Mouse (Mus musculus): Measurements from ENCODE around the gene Tfpi. TPM values are rescaled to one million over a fixed set of nuclear protein-coding genes. Genes with fewer than 3 reads are reported as not detected.

Tfpi gene
- polyA plus RNA-seq (2012; rRNA removed), result 4.6 TPM in 2 replicates

DNA sequence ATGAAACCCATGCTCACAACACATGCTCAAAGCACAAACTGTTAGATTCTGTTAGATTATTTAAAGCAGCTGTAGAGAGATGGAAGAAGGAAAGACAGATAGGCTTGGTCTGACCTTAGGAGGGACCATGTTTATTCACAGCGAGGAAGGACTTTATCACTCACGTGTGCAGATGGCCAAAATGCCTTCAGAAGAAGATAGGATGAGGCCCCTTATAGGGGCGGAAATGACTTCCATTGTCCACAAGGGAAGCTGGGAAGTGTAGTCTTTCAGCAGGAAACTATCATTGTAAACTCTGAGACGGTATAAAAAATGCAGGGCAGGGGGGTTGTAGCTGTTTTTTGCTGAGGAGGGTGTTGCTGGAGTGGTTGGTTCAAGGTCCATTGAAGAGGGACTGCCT lies at the start of gene Tfpi:
Gene Tfpi, minus strand, starts transcription at position 199 of the 400 bp plus-strand sequence.
- no peaks in the 10 kb centered on the region for H3K4me1 ChIP-seq (ENCODE audit: control insufficient read depth, insufficient read depth, low read length)
- no peak within 1 kb of the TSS for H3K27ac ChIP-seq (ENCODE audit: insufficient read depth, low read length)
- no peak within 1 kb of the TSS for H3K4me3 ChIP-seq (ENCODE audit: insufficient read depth, low read length)
- TF ChIP-seq POLR2A (IDR thresholded peaks at IDR 0.05; ENCODE audit: extremely low read depth, insufficient read depth, low read length) (no peak), CTCF (IDR thresholded peaks at IDR 0.05; ENCODE audit: extremely low read depth, insufficient read depth, low read length) (no peak)

DNA sequence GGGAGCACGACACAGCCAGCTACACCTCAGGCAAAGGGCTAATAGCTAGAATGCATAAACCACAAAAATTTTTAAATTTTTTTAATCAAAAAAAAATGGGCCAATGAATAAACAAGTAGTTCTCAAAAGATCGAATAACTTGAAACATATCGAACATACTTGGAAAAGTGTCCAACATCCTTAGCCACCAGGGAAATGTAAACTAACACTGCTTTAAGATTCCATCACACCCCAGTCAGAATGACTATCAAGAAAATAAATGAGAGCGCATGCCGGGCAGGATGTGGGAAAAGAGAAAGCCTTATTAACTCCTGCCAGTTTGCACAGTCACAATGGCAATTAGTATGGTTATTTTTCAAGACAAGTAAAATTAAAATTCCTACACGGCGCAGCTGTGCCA lies 49.6 kb upstream of the Tfpi start:
- no peak for TF ChIP-seq POLR2A (IDR thresholded peaks at IDR 0.05; ENCODE audit: extremely low read depth, insufficient read depth, low read length)
- TF ChIP-seq CTCF (IDR thresholded peaks at IDR 0.05; ENCODE audit: extremely low read depth, insufficient read depth, low read length), result no peak
- Histone ChIP-seq H3K27ac (ENCODE audit: insufficient read depth, low read length) (no peak overlapping the region), H3K4me1 (ENCODE audit: control insufficient read depth, insufficient read depth, low read length) (no peaks in the 10 kb centered on the region), H3K4me3 (ENCODE audit: insufficient read depth, low read length) (no peak overlapping the region)

DNA sequence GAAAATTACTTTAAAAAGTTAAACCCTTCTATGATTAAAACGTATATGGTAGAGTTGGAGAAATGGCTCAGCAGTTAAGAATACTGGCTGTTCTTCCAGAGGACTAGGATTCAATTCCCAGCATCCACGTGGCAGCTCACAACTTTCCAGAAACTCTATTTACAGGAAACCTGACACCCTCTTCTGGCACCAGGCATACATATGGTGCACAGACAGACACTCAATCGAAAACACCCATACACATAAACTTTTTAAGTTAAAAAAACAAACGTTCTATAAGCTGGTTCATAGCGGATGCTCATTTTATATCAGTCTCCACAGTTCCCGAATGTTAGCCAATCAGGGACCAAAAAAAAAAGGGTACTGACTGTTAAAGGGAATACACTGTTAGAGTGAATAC lies 49.2 kb upstream of the Tfpi start:
- Histone ChIP-seq H3K4me1 (ENCODE audit: control insufficient read depth, insufficient read depth, low read length) (no peaks in the 10 kb centered on the region), H3K27ac (ENCODE audit: insufficient read depth, low read length) (no peak overlapping the region), H3K4me3 (ENCODE audit: insufficient read depth, low read length) (no peak overlapping the region)
- TF ChIP-seq CTCF (IDR thresholded peaks at IDR 0.05; ENCODE audit: extremely low read depth, insufficient read depth, low read length) (no peak), POLR2A (IDR thresholded peaks at IDR 0.05; ENCODE audit: extremely low read depth, insufficient read depth, low read length) (no peak)

DNA sequence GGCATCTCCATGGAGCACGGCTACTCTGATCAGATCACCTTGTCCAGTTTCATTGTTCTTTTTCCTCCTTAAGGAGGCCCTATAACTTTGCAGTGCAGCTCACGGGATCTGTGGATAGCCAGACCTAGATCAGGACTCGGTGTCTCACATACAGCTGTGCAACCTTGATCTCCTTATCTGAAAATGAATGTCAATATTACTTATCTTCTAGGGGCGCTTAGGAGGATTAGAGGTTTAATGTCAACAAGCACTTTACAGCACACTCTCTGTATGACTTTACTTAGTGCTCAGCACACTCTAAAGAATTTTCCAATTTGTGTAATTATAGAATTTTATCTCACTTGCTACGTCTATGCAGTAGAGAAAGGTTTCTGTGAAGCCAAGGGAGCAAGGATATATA lies 48.5 kb upstream of the Tfpi start:
- no peak overlapping the region for H3K4me3 ChIP-seq (ENCODE audit: insufficient read depth, low read length)
- no peak for TF ChIP-seq CTCF (IDR thresholded peaks at IDR 0.05; ENCODE audit: extremely low read depth, insufficient read depth, low read length)
- TF ChIP-seq POLR2A (IDR thresholded peaks at IDR 0.05; ENCODE audit: extremely low read depth, insufficient read depth, low read length), result no peak
- H3K4me1 ChIP-seq (ENCODE audit: control insufficient read depth, insufficient read depth, low read length), result no peaks in the 10 kb centered on the region
- H3K27ac ChIP-seq (ENCODE audit: insufficient read depth, low read length), result no peak overlapping the region

DNA sequence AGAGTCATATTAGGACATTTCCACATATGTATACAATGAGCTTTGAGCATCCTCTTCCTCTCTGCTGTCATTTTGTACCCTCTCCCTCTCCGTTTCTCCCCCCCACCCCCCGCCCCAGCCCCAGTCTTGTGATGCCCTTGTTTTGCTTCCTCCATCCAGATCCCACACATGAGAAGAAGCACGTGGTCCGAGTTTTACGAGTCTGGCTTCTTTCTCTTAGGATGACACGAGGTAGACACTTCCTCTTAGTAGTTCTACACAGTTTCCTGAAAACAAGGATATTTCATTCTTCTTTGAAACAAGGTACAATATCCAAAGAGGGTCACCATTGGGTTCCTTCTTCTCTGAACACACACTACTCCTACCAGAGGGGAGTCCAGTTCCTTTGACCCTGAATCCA lies 47.4 kb upstream of the Tfpi start:
- Histone ChIP-seq H3K27ac (ENCODE audit: insufficient read depth, low read length) (no peak overlapping the region), H3K4me1 (ENCODE audit: control insufficient read depth, insufficient read depth, low read length) (no peaks in the 10 kb centered on the region), H3K4me3 (ENCODE audit: insufficient read depth, low read length) (no peak overlapping the region)
- no peak for TF ChIP-seq POLR2A (IDR thresholded peaks at IDR 0.05; ENCODE audit: extremely low read depth, insufficient read depth, low read length)
- TF ChIP-seq CTCF (IDR thresholded peaks at IDR 0.05; ENCODE audit: extremely low read depth, insufficient read depth, low read length), result no peak

DNA sequence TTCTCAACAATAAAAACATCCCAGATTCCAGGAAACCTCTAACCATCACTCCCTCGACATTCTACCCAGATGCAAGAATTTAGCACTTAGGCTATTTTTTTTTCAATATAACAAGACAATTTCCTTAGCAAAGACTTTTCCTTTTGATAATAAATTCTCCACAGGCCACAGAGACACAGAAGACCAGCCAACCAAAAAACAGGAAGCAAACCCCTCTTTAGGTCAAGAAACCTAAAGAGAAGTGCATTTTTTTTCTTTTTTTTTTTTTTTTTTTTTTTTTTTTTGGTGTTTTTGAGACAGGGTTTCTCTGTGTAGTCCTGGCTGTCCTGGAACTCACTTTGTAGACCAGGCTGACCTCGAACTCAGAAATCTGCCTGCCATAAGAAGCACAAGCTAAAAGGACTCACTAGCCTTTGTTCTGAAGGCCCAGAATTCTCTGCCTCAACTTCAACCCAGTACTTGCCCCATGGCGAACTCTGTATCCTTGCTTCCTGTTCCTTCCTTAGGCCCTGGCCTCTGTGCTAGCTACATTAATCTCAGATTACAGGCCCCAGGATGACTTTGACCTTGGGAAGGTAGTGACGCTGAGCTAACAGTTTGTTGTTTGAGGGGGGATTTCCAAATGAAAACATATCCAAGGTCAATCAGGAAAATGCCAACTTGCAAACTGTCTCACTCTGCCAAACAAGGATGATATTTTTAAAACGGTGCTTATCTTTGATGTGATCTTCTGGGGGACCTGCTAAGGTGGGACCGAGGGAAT lies 46.7 kb upstream of the Tfpi start:
- Histone ChIP-seq H3K4me1 (ENCODE audit: control insufficient read depth, insufficient read depth, low read length) (no peaks in the 10 kb centered on the region), H3K4me3 (ENCODE audit: insufficient read depth, low read length) (no peak overlapping the region), H3K27ac (ENCODE audit: insufficient read depth, low read length) (no peak overlapping the region)
- TF ChIP-seq POLR2A (IDR thresholded peaks at IDR 0.05; ENCODE audit: extremely low read depth, insufficient read depth, low read length) (no peak), CTCF (IDR thresholded peaks at IDR 0.05; ENCODE audit: extremely low read depth, insufficient read depth, low read length) (no peak)

DNA sequence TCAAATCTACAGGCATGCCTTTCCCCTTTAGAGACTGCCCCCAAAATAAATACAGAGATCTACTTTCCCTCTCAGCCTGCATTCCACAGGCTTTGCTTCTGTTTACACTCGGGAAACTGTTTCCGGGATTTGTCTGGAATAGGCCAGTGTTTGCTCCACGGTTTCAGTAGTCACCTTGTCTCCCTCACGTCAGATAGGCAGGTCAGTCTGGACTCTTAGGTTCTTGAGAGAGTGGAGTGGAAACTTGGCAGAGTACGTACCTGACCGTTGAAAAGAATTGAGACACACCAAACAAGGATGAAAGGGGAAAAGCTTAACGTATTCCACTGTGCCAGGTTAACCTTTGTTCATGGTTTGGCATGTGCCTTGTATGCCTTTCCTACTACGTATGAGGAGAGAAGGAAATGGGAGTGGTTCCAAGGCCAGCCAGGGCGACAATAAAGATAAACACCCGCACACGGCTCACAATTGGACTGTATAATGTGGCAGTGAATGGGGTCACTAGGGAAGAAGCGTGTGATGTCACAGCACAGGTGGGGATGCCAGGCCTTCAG lies 43.0 kb upstream of the Tfpi start:
- TF ChIP-seq POLR2A (IDR thresholded peaks at IDR 0.05; ENCODE audit: extremely low read depth, insufficient read depth, low read length) (no peak), CTCF (IDR thresholded peaks at IDR 0.05; ENCODE audit: extremely low read depth, insufficient read depth, low read length) (no peak)

DNA sequence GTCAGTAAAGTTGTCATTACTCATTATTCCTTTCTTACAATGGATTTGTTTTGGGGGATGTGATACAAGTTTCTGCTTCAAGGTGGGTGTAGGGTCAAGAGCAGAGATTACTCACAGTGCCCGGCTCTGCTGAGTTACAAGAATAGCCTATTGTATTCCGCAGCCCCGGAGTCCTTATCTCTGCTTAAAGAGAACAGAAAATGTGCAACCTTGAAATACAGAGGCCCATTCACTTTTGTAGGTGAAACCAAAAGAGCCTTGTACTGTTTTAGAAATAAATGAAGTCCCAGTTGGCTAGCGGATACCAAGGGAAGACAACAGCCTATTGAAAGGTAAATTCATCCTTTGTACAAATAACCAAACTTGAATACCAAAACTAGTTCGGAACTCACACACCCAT lies 42.2 kb upstream of the Tfpi start:
- H3K4me3 ChIP-seq (ENCODE audit: insufficient read depth, low read length), result no peak overlapping the region
- no peak for TF ChIP-seq CTCF (IDR thresholded peaks at IDR 0.05; ENCODE audit: extremely low read depth, insufficient read depth, low read length)
- no peak for TF ChIP-seq POLR2A (IDR thresholded peaks at IDR 0.05; ENCODE audit: extremely low read depth, insufficient read depth, low read length)
- no peak overlapping the region for H3K27ac ChIP-seq (ENCODE audit: insufficient read depth, low read length)
- H3K4me1 ChIP-seq (ENCODE audit: control insufficient read depth, insufficient read depth, low read length), result no peaks in the 10 kb centered on the region

More for the DNA sequence above, 43.0 kb upstream of the Tfpi start:
- Histone ChIP-seq H3K27ac (ENCODE audit: insufficient read depth, low read length) (peak overlapping the region; percentile 88), H3K4me3 (ENCODE audit: insufficient read depth, low read length) (no peak overlapping the region), H3K4me1 (ENCODE audit: control insufficient read depth, insufficient read depth, low read length) (no peaks in the 10 kb centered on the region)

DNA sequence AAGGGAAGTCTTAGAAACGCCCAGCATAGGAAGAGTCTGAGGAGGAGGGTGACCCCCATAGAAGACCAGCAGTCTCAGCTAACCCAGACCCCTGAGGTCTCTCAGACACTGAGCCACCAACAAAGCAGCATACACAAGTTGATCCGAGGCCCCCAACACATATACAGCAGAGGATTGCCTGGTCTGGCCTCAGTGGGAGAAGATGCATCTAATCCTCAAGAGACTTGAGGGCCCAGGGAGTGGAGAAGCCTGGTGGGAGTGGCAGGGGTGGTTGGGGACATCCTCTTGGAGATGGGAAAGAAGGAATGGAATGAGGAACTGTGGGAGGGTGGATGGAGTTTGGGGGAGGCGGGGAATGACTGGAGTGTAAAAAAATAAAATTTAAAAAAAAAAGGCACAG lies 36.7 kb upstream of the Tfpi start:
- Histone ChIP-seq H3K4me1 (ENCODE audit: control insufficient read depth, insufficient read depth, low read length) (no peaks in the 10 kb centered on the region), H3K4me3 (ENCODE audit: insufficient read depth, low read length) (no peak overlapping the region), H3K27ac (ENCODE audit: insufficient read depth, low read length) (no peak overlapping the region)
- TF ChIP-seq POLR2A (IDR thresholded peaks at IDR 0.05; ENCODE audit: extremely low read depth, insufficient read depth, low read length) (no peak), CTCF (IDR thresholded peaks at IDR 0.05; ENCODE audit: extremely low read depth, insufficient read depth, low read length) (no peak)

DNA sequence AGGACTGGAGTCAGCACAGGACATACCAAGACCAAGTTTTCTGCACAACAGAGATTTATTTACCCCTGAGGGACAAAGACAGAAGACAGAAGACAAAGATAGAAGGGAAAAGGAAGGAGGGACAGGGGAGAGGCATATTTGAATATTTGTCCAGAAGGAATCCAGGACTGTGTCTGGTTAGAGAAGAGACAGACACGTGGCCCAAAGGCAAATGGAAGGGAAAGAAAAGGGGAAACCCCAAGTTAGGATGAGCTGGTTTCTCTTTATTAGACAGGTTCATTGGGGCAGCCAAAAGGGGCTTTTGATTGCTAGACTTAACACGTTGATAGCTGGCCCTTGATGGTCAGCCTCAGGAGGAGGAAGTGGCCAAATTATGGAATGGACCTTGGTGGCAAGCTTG lies 34.9 kb upstream of the Tfpi start:
- Histone ChIP-seq H3K4me1 (ENCODE audit: control insufficient read depth, insufficient read depth, low read length) (no peaks in the 10 kb centered on the region), H3K4me3 (ENCODE audit: insufficient read depth, low read length) (no peak overlapping the region), H3K27ac (ENCODE audit: insufficient read depth, low read length) (no peak overlapping the region)
- TF ChIP-seq CTCF (IDR thresholded peaks at IDR 0.05; ENCODE audit: extremely low read depth, insufficient read depth, low read length) (no peak), POLR2A (IDR thresholded peaks at IDR 0.05; ENCODE audit: extremely low read depth, insufficient read depth, low read length) (no peak)

Measured in cortical plate, adult 2 months (tissue).